Mouse (Mus musculus) ES-E14 (cell line): ENCODE measurements around the gene Gramd1a. TPM values are rescaled to one million over a fixed set of nuclear protein-coding genes. Genes with fewer than 3 reads are reported as not detected.

Experiments used
- DNase-seq: peaks from one replicate; pipeline ENCODE4 v3.0.0-alpha.2; 2013; ENCODE audit warnings: low read depth, low spot score
- H3K27ac ChIP-seq: 2 replicates; pipeline ENCODE4 v1.5.1; 2012; ENCODE audit warnings: low read depth, mild to moderate bottlenecking, low read length, moderate library complexity, mixed read lengths; ENCODE audit not compliant: poor library complexity, insufficient read depth, severe bottlenecking
- H3K36me3 ChIP-seq: 2 replicates; pipeline ENCODE4 v1.6.1; 2012; ENCODE audit warnings: mild to moderate bottlenecking, low read length, moderate library complexity, mixed read lengths; ENCODE audit not compliant: control insufficient read depth, poor library complexity, insufficient read depth, severe bottlenecking
- H3K4me1 ChIP-seq, 2 experiments: fragments of 150-350 bp in 1 of 2; sonication (generic) in 1 of 2; 2 replicates each; pipeline ENCODE4 v1.6.1; 2012; ENCODE audit warnings: low read length in 2 of 2, mild to moderate bottlenecking in 1 of 2, mixed read lengths in 1 of 2; ENCODE audit not compliant: control insufficient read depth in 2 of 2, insufficient read depth in 2 of 2, poor library complexity in 1 of 2
- H3K4me3 ChIP-seq, 2 experiments: fragments of 150-350 bp in 1 of 2; sonication (generic) in 1 of 2; 2 replicates each; pipeline ENCODE4 v1.5.1; 2012; ENCODE audit warnings: low read length in 2 of 2, low read depth in 1 of 2, mild to moderate bottlenecking in 1 of 2, mixed read lengths in 1 of 2; ENCODE audit not compliant: insufficient read depth in 1 of 2, poor library complexity in 1 of 2, severe bottlenecking in 1 of 2
- H3K9ac ChIP-seq: 2 replicates; pipeline ENCODE4 v1.6.1; 2012; ENCODE audit warnings: low read depth, mild to moderate bottlenecking, low read length, mixed read lengths; ENCODE audit not compliant: poor library complexity, insufficient read depth, severe bottlenecking
- H3K9me3 ChIP-seq: fragments of 150-350 bp; sonication (generic); 2 replicates; pipeline ENCODE4 v1.6.1; 2012; ENCODE audit warnings: low read depth, mild to moderate bottlenecking, low read length; ENCODE audit not compliant: control insufficient read depth, insufficient read depth
- CHD2 ChIP-seq: IDR thresholded peaks from 2 replicates; pipeline ENCODE4 v1.6.1; 2014; ENCODE audit warnings: mild to moderate bottlenecking, low read depth, low read length, inconsistent platforms
- HCFC1 ChIP-seq: IDR thresholded peaks from 2 replicates; pipeline ENCODE4 v1.6.1; 2012; ENCODE audit warnings: low read length, inconsistent platforms, borderline replicate concordance; ENCODE audit not compliant: insufficient read depth
- MAFK ChIP-seq: IDR thresholded peaks from 2 replicates; pipeline ENCODE4 v1.6.1; 2014; ENCODE audit warnings: mild to moderate bottlenecking, low read depth, low read length, inconsistent platforms; ENCODE audit not compliant: insufficient read depth
- ZC3H11A ChIP-seq: IDR thresholded peaks from 2 replicates; pipeline ENCODE4 v1.6.1; 2012; ENCODE audit warnings: low read depth, mild to moderate bottlenecking, inconsistent platforms, low read length, borderline replicate concordance
- ZNF384 ChIP-seq: IDR thresholded peaks from 2 replicates; pipeline ENCODE4 v1.6.1; 2012; ENCODE audit warnings: low read depth, low read length, inconsistent platforms
- in situ Hi-C, 2 experiments: fragments of 600-800 bp; cut with MboI; formaldehyde crosslinking; loops; one replicate each; pipeline ENCODE4 v1.15.1; 2025; ENCODE audit warnings: low sequenced_read_pairs in 2 of 2, inconsistent platforms in 1 of 2; ENCODE audit not compliant: unreplicated experiment in 2 of 2
- total RNA-seq: library from RNA; depleted of rRNA; stranded (reverse); fragments of 300-350 nt; gene quantifications from 2 replicates; pipeline ENCODE4 v1.2.3, GENCODE M21; 2012

Gene Gramd1a
- total RNA-seq, 1 experiment = 44.2 TPM

DNA sequence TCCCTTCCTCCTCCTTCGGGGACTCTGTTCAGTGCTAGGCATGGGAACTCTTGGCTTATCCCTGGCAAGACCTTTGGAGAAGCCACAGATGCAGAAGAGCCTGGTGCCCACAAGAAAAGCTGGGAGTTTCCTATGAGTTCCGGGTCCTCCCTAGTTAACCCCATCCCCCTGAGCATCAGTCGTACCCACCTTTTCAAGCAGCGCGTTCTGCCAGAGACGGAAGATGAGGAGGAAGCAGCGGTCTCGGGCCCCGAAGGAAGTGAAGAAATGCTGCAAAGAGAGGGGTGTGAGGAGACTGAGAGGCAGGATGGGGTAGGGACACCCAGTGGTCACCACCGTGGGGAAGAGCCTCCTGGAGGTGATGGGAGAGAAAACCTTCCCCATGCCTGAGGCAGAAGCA, 14.8 kb downstream of the Gramd1a start:
- in situ Hi-C loops = no loop called here
- Histone ChIP-seq H3K4me1 (no peaks in the 10 kb centered on the region), H3K4me3 (no peak overlapping the region), H3K9me3 (no peaks in the 10 kb centered on the region), H3K27ac (no peak overlapping the region), H3K36me3 (peaks cover 65% of the 10 kb centered on the region), H3K9ac (no peak overlapping the region)
- TF ChIP-seq ZC3H11A (no peak), CHD2 (no peak), MAFK (no peak), HCFC1 (no peak), ZNF384 (no peak)
- DNase-seq = no peak

DNA sequence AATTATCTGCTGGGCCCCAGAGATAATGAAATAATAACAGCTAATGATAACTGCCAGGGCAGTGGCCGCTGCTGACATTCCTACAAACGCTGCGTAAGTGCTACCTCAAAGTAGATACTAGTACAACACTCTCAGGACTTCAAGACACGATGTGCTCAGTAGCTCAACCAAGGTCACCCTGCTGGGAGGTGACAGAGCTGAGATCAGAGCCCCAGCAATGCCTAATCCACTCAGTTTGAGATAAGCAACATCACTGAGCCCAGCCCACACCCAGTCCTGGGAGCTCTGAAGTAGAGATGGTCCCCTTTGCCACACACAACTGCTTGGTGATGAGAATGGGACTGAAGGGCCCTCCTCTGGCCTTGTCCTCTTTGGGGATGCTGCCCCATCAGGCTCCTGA, 15.4 kb downstream of the Gramd1a start:
- H3K4me1 ChIP-seq = no peaks in the 10 kb centered on the region
- H3K9me3 ChIP-seq = no peaks in the 10 kb centered on the region
- H3K4me3 ChIP-seq = no peak overlapping the region
- H3K36me3 ChIP-seq = peaks cover 72% of the 10 kb centered on the region
- DNase-seq = no peak
- in situ Hi-C loops = no loop called here
- TF ChIP-seq ZNF384 (no peak), MAFK (no peak), CHD2 (no peak), ZC3H11A (no peak), HCFC1 (no peak)
- no peak overlapping the region for H3K27ac ChIP-seq
- no peak overlapping the region for H3K9ac ChIP-seq

DNA sequence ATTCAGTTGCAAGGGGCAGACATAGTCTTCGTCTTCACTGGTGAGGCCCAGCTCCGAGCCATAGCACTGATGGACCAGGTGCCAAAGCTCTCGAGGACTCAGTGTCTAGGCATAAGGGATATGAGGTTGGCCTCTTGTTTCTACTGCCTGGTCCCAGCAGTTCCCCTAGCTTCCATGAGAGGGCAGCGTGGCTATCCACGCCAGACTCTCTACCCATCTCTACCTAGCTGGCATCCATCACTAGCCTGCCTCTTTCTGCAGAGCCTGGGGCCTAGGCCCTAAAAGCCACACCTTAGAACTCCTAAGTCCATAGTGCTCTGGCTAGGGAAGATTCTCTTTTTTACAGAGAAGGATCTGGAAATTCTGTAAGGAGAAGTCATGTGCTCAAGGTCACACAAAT, 15.9 kb downstream of the Gramd1a start:
- Histone ChIP-seq H3K9ac (no peak overlapping the region), H3K4me1 (no peaks in the 10 kb centered on the region), H3K9me3 (no peaks in the 10 kb centered on the region), H3K36me3 (peaks cover 72% of the 10 kb centered on the region), H3K4me3 (no peak overlapping the region), H3K27ac (no peak overlapping the region)
- in situ Hi-C loops = no loop called here
- TF ChIP-seq ZC3H11A (no peak), CHD2 (no peak), ZNF384 (no peak), MAFK (no peak), HCFC1 (no peak)
- DNase-seq = no peak

DNA sequence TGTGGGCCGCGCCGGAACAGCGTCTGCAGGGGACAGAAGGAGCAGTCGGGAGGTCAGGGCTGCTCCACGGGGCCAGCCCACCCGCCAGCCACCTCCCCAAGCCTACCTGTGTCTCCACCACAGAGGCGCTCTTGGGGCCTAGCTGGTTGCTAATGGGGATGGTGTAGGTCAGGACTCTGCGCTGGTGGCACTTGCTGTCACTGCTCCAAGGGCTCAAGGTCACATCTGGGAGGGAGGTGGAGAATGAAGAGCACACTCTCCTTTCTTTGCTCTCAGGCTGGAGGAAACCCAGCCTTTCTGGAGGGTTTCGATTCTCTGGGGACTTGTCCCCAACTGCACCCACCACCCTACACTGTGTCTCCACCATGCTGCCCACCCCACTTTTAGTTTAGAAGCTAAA, 20.0 kb downstream of the Gramd1a start:
- no peak for DNase-seq
- H3K9ac ChIP-seq = no peak overlapping the region
- TF ChIP-seq CHD2 = no peak
- TF ChIP-seq ZC3H11A = no peak
- no peak for TF ChIP-seq HCFC1
- no peak for TF ChIP-seq MAFK
- TF ChIP-seq ZNF384 = no peak
- H3K27ac ChIP-seq = no peak overlapping the region
- H3K4me3 ChIP-seq = no peak overlapping the region
- no peaks in the 10 kb centered on the region for H3K9me3 ChIP-seq
- in situ Hi-C loops = no loop called here
- no peaks in the 10 kb centered on the region for H3K4me1 ChIP-seq
- H3K36me3 ChIP-seq = peaks cover 75% of the 10 kb centered on the region

DNA sequence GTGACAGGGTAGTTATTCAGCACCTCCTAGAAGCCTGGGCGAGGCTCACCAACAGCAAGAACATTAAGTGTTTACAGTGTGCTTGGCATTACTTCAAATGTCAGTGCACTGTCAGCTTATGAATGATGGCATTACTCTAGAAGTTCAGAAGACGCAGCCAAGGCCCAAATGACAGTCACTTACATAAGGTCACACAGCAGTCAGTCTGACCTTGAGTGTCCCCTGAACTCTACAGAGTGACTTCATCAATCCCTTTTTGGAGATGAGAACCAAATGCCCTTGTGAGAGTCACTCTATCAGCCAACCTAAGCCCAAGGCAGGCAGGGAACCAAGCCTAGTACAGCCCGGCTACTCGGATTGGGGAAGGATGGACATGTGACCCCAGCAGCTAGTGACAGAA, 23.8 kb downstream of the Gramd1a start:
- Histone ChIP-seq H3K9ac (no peak overlapping the region), H3K9me3 (no peaks in the 10 kb centered on the region), H3K27ac (no peak overlapping the region), H3K36me3 (peaks cover 52% of the 10 kb centered on the region), H3K4me1 (peaks cover 0 to 3% of the 10 kb centered on the region in 2 experiments; a peak in 1 of 4 replicates), H3K4me3 (no peak overlapping the region)
- DNase-seq = no peak
- TF ChIP-seq ZC3H11A (no peak), CHD2 (no peak), HCFC1 (no peak), MAFK (no peak), ZNF384 (no peak)
- in situ Hi-C loops = no loop called here
